Mouse (Mus musculus): ENCODE measurements around the gene Gm1113. TPM values are rescaled to one million over a fixed set of nuclear protein-coding genes. Genes with fewer than 3 reads are reported as not detected.

The Gm1113 gene
- polyA plus RNA-seq, 1 experiment from 2014 or later = not detected

GRCm38 (mm10) chr9:35516711-35517110, 1.4 kb downstream of the Gm1113 start:
- no peaks in the 10 kb centered on the region for H3K4me1 ChIP-seq (replicated peaks; ENCODE audit: control insufficient read depth, insufficient read depth, low read length)
- H3K27ac ChIP-seq (ENCODE audit: low read length) = no peak overlapping the region
- H3K4me3 ChIP-seq (ENCODE audit: low read length) = no peak overlapping the region
- H3K27me3 ChIP-seq (ENCODE audit: control insufficient read depth, insufficient read depth, low read depth, low read length) = no peaks in the 10 kb centered on the region
- no peak overlapping the region for H3K4me2 ChIP-seq (ENCODE audit: low read depth, low read length)
- 87% methylated on average over 15 of the region's 16 CpGs for WGBS
- no peak overlapping the region for H3K9ac ChIP-seq (ENCODE audit: low read length)
- no peaks in the 10 kb centered on the region for H3K9me3 ChIP-seq (ENCODE audit: control insufficient read depth, low read length)
- H3K36me3 ChIP-seq (ENCODE audit: control insufficient read depth, insufficient read depth, low read length) = no peaks in the 10 kb centered on the region
- ATAC-seq (ENCODE audit: low read depth) = no peak

- no peaks in the 10 kb centered on the region for H3K36me3 ChIP-seq (ENCODE audit: control insufficient read depth, insufficient read depth, low read length)
- no peak overlapping the region for H3K4me2 ChIP-seq (ENCODE audit: low read depth, low read length)
- WGBS = 72% methylated on average over 5 of the region's 5 CpGs
- H3K27ac ChIP-seq (ENCODE audit: low read length) = no peak overlapping the region
- no peak overlapping the region for H3K9ac ChIP-seq (ENCODE audit: low read length)
- H3K4me3 ChIP-seq (ENCODE audit: low read length) = no peak overlapping the region
- H3K27me3 ChIP-seq (ENCODE audit: control insufficient read depth, insufficient read depth, low read depth, low read length) = peaks cover 2% of the 10 kb centered on the region; the same call in 1 of the 2 replicates
- no peaks in the 10 kb centered on the region for H3K9me3 ChIP-seq (ENCODE audit: control insufficient read depth, low read length)
- ATAC-seq (ENCODE audit: low read depth) = no peak
- H3K4me1 ChIP-seq (replicated peaks; ENCODE audit: control insufficient read depth, insufficient read depth, low read length) = no peaks in the 10 kb centered on the region
These were observed 1.9 kb downstream of the Gm1113 start for GRCm38 (mm10) chr9:35516182-35516581.

- ATAC-seq (ENCODE audit: low read depth) = no peak
- Histone ChIP-seq H3K9me3 (ENCODE audit: control insufficient read depth, low read length) (no peaks in the 10 kb centered on the region), H3K4me3 (ENCODE audit: low read length) (no peak overlapping the region), H3K27me3 (ENCODE audit: control insufficient read depth, insufficient read depth, low read depth, low read length) (peaks cover 9% of the 10 kb centered on the region; the same call in 1 of the 2 replicates), H3K36me3 (ENCODE audit: control insufficient read depth, insufficient read depth, low read length) (no peaks in the 10 kb centered on the region), H3K4me1 (replicated peaks; ENCODE audit: control insufficient read depth, insufficient read depth, low read length) (no peaks in the 10 kb centered on the region), H3K9ac (ENCODE audit: low read length) (no peak overlapping the region), H3K27ac (ENCODE audit: low read length) (no peak overlapping the region), H3K4me2 (ENCODE audit: low read depth, low read length) (no peak overlapping the region)
- WGBS = 69% methylated on average over 4 of the region's 4 CpGs
These were observed 4.2 kb downstream of the Gm1113 start for GRCm38 (mm10) chr9:35513900-35514299.

GRCm38 (mm10) chr9:35508234-35508633, 9.8 kb downstream of the Gm1113 start:
- Histone ChIP-seq H3K36me3 (ENCODE audit: control insufficient read depth, insufficient read depth, low read length) (no peaks in the 10 kb centered on the region; the same call in 1 of the 2 replicates), H3K4me2 (ENCODE audit: low read depth, low read length) (no peak overlapping the region), H3K27ac (ENCODE audit: low read length) (peak overlapping the region; percentile 2; the same call in 1 of the 2 replicates), H3K4me3 (ENCODE audit: low read length) (no peak overlapping the region), H3K4me1 (replicated peaks; ENCODE audit: control insufficient read depth, insufficient read depth, low read length) (peaks cover 4% of the 10 kb centered on the region), H3K9ac (ENCODE audit: low read length) (no peak overlapping the region), H3K9me3 (ENCODE audit: control insufficient read depth, low read length) (no peaks in the 10 kb centered on the region), H3K27me3 (ENCODE audit: control insufficient read depth, insufficient read depth, low read depth, low read length) (peaks cover 9% of the 10 kb centered on the region; the same call in 1 of the 2 replicates)
- ATAC-seq (ENCODE audit: low read depth) = peak; percentile 90
- 26% methylated on average over 8 of the region's 8 CpGs for WGBS

GRCm38 (mm10) chr9:35502361-35503000, 15.6 kb downstream of the Gm1113 start:
- Histone ChIP-seq H3K9ac (ENCODE audit: low read length) (no peak overlapping the region), H3K4me2 (ENCODE audit: low read depth, low read length) (no peak overlapping the region), H3K4me3 (ENCODE audit: low read length) (no peak overlapping the region), H3K9me3 (ENCODE audit: control insufficient read depth, low read length) (no peaks in the 10 kb centered on the region), H3K36me3 (ENCODE audit: control insufficient read depth, insufficient read depth, low read length) (no peaks in the 10 kb centered on the region; the same call in none of the 2 replicates), H3K27ac (ENCODE audit: low read length) (no peak overlapping the region), H3K4me1 (replicated peaks; ENCODE audit: control insufficient read depth, insufficient read depth, low read length) (no peaks in the 10 kb centered on the region), H3K27me3 (ENCODE audit: control insufficient read depth, insufficient read depth, low read depth, low read length) (no peaks in the 10 kb centered on the region)
- no peak for ATAC-seq (ENCODE audit: low read depth)
- 87% methylated on average over 10 of the region's 10 CpGs for WGBS

GRCm38 (mm10) chr9:35499946-35500345, 18.1 kb downstream of the Gm1113 start:
- ATAC-seq (ENCODE audit: low read depth) = no peak
- no peaks in the 10 kb centered on the region; the same call in none of the 2 replicates for H3K36me3 ChIP-seq (ENCODE audit: control insufficient read depth, insufficient read depth, low read length)
- WGBS = 69% methylated on average over 6 of the region's 6 CpGs

GRCm38 (mm10) chr9:35495471-35495870, 22.6 kb downstream of the Gm1113 start:
- H3K9me3 ChIP-seq (ENCODE audit: control insufficient read depth, low read length) = no peaks in the 10 kb centered on the region
- H3K9ac ChIP-seq (ENCODE audit: low read length) = no peak overlapping the region
- no peak overlapping the region for H3K4me3 ChIP-seq (ENCODE audit: low read length)
- WGBS = 68% methylated on average over 3 of the region's 3 CpGs
- no peaks in the 10 kb centered on the region for H3K4me1 ChIP-seq (replicated peaks; ENCODE audit: control insufficient read depth, insufficient read depth, low read length)
- no peak for ATAC-seq (ENCODE audit: low read depth)
- no peak overlapping the region for H3K27ac ChIP-seq (ENCODE audit: low read length)
- no peaks in the 10 kb centered on the region for H3K27me3 ChIP-seq (ENCODE audit: control insufficient read depth, insufficient read depth, low read depth, low read length)
- no peaks in the 10 kb centered on the region for H3K36me3 ChIP-seq (ENCODE audit: control insufficient read depth, insufficient read depth, low read length)
- no peak overlapping the region for H3K4me2 ChIP-seq (ENCODE audit: low read depth, low read length)

More at GRCm38 (mm10) chr9:35499946-35500345, 18.1 kb downstream of the Gm1113 start:
- Histone ChIP-seq H3K4me1 (replicated peaks; ENCODE audit: control insufficient read depth, insufficient read depth, low read length) (no peaks in the 10 kb centered on the region), H3K4me3 (ENCODE audit: low read length) (no peak overlapping the region), H3K27ac (ENCODE audit: low read length) (no peak overlapping the region), H3K9ac (ENCODE audit: low read length) (no peak overlapping the region), H3K27me3 (ENCODE audit: control insufficient read depth, insufficient read depth, low read depth, low read length) (no peaks in the 10 kb centered on the region), H3K4me2 (ENCODE audit: low read depth, low read length) (no peak overlapping the region), H3K9me3 (ENCODE audit: control insufficient read depth, low read length) (no peaks in the 10 kb centered on the region)

- Histone ChIP-seq H3K27ac (ENCODE audit: low read length) (no peak overlapping the region), H3K9me3 (ENCODE audit: control insufficient read depth, low read length) (no peaks in the 10 kb centered on the region), H3K36me3 (ENCODE audit: control insufficient read depth, insufficient read depth, low read length) (no peaks in the 10 kb centered on the region), H3K27me3 (ENCODE audit: control insufficient read depth, insufficient read depth, low read depth, low read length) (no peaks in the 10 kb centered on the region), H3K4me3 (ENCODE audit: low read length) (no peak overlapping the region), H3K4me2 (ENCODE audit: low read depth, low read length) (no peak overlapping the region), H3K9ac (ENCODE audit: low read length) (no peak overlapping the region), H3K4me1 (replicated peaks; ENCODE audit: control insufficient read depth, insufficient read depth, low read length) (no peaks in the 10 kb centered on the region)
- no peak for ATAC-seq (ENCODE audit: low read depth)
- WGBS = 57% methylated on average over 4 of the region's 4 CpGs
These were observed 23.1 kb downstream of the Gm1113 start for GRCm38 (mm10) chr9:35494937-35495336.

GRCm38 (mm10) chr9:35493733-35494092, 24.4 kb downstream of the Gm1113 start:
- Histone ChIP-seq H3K4me2 (ENCODE audit: low read depth, low read length) (no peak overlapping the region), H3K9ac (ENCODE audit: low read length) (no peak overlapping the region), H3K27me3 (ENCODE audit: control insufficient read depth, insufficient read depth, low read depth, low read length) (no peaks in the 10 kb centered on the region), H3K27ac (ENCODE audit: low read length) (peak overlapping the region; percentile 41; the same call in 1 of the 2 replicates), H3K4me3 (ENCODE audit: low read length) (no peak overlapping the region), H3K4me1 (replicated peaks; ENCODE audit: control insufficient read depth, insufficient read depth, low read length) (no peaks in the 10 kb centered on the region), H3K36me3 (ENCODE audit: control insufficient read depth, insufficient read depth, low read length) (peaks cover 4% of the 10 kb centered on the region), H3K9me3 (ENCODE audit: control insufficient read depth, low read length) (no peaks in the 10 kb centered on the region)
- no peak for ATAC-seq (ENCODE audit: low read depth)
- WGBS = 46% methylated on average over 4 of the region's 4 CpGs

Data from lung, embryonic 16.5 days (tissue).